9 mouse cellular contexts compared by ENCODE assay signal in genomic region chr5:113887132-113887531, GRCm38 (mm10). TPM values are rescaled to one million over a fixed set of nuclear protein-coding genes. Genes with fewer than 3 reads are reported as not detected.
A peak's percentile ranks its signal among the peaks of the same experiment; 100 is the strongest.
DNase-seq lines count a peak whose midpoint lies in the region; ATAC-seq lines count a peak whose summit lies in the region.
"Had no signal": no experiment of that assay in that cellular context is flagged by ENCODE, and none has a peak within 500 bp of the region (broad histone marks: within the 10 kb centered on the region; RNA-seq: fewer than 3 reads in every experiment).

No protein-coding gene starts in this region.

- no peaks in the 10 kb centered on the region for H3K27me3 ChIP-seq in liver, embryonic 12.5 days (replicated peaks)
- H3K27me3 ChIP-seq in kidney, embryonic 16.5 days (ENCODE audit: insufficient read depth, low read length): no peaks in the 10 kb centered on the region
- no peaks in the 10 kb centered on the region for H3K27me3 ChIP-seq in forebrain, embryonic 14.5 days (replicated peaks; ENCODE audit: control insufficient read depth, insufficient read depth, low read length)
- no peaks in the 10 kb centered on the region for H3K27me3 ChIP-seq in midbrain, embryonic 16.5 days (ENCODE audit: control insufficient read depth, insufficient read depth, low read depth, low read length)

- H3K9ac ChIP-seq in liver, embryonic 12.5 days: no peak overlapping the region
- no peak overlapping the region for H3K9ac ChIP-seq in kidney, embryonic 16.5 days (replicated peaks; ENCODE audit: low read length)
- H3K9ac ChIP-seq in forebrain, embryonic 14.5 days (ENCODE audit: low read length): no peak overlapping the region
- H3K9ac ChIP-seq in midbrain, embryonic 16.5 days (ENCODE audit: low read depth, low read length): no peak overlapping the region

- intact Hi-C loops in gastrocnemius, postnatal 14 days (cut with DNase I; ENCODE audit: low total_unique reads): no loop called here

- H3K4me3 ChIP-seq in liver, embryonic 12.5 days: no peak overlapping the region
- H3K4me3 ChIP-seq in kidney, embryonic 16.5 days (ENCODE audit: low read length): no peak overlapping the region
- H3K4me3 ChIP-seq in forebrain, embryonic 14.5 days (ENCODE audit: low read depth, low read length): no peak overlapping the region
- no peak overlapping the region for H3K4me3 ChIP-seq in midbrain, embryonic 16.5 days (ENCODE audit: low read depth, low read length)

- H3K36me3 ChIP-seq in liver, embryonic 12.5 days: peaks cover 3% of the 10 kb centered on the region; the same call in 1 of the 2 replicates
- no peaks in the 10 kb centered on the region for H3K36me3 ChIP-seq in kidney, embryonic 16.5 days (ENCODE audit: insufficient read depth, low read length)
- H3K36me3 ChIP-seq in forebrain, embryonic 14.5 days (ENCODE audit: control insufficient read depth, insufficient read depth, low read length): no peaks in the 10 kb centered on the region
- H3K36me3 ChIP-seq in midbrain, embryonic 16.5 days (ENCODE audit: control insufficient read depth, insufficient read depth, low read length): no peaks in the 10 kb centered on the region

- no peak for DNase-seq in liver
- DNase-seq in gastrocnemius, postnatal 14 days: peak; percentile 83
- peak; percentile 84 for DNase-seq in skeletal muscle tissue, adult 2 months (ENCODE audit: low read depth, low spot score)
- no peak for DNase-seq in forebrain, embryonic 14.5 days (ENCODE audit: low spot score)
- no peak for DNase-seq in thymus, postnatal 10 days (ENCODE audit: low spot score in 2 of 2)
- DNase-seq: layer of hippocampus, adult 9-11 months had no signal

- no peaks in the 10 kb centered on the region for H3K9me3 ChIP-seq in liver, embryonic 12.5 days (replicated peaks)
- no peaks in the 10 kb centered on the region for H3K9me3 ChIP-seq in kidney, embryonic 16.5 days (ENCODE audit: low read length)
- no peaks in the 10 kb centered on the region for H3K9me3 ChIP-seq in forebrain, embryonic 14.5 days (replicated peaks; ENCODE audit: control insufficient read depth, low read length)
- H3K9me3 ChIP-seq in midbrain, embryonic 16.5 days (replicated peaks; ENCODE audit: control insufficient read depth, low read length, poor library complexity, severe bottlenecking): no peaks in the 10 kb centered on the region

- 70% methylated on average over 11 of the region's 11 CpGs for whole genome bisulfite sequencing in liver, embryonic 12.5 days (ENCODE audit: insufficient replicate concordance)
- 26% methylated on average over 11 of the region's 11 CpGs for WGBS in kidney, embryonic 16.5 days
- WGBS in forebrain, embryonic 14.5 days: 56% methylated on average over 11 of the region's 11 CpGs
- WGBS in midbrain, embryonic 16.5 days: 62% methylated on average over 11 of the region's 11 CpGs

- no peak overlapping the region for H3K4me2 ChIP-seq in liver, embryonic 12.5 days
- H3K4me2 ChIP-seq in kidney, embryonic 16.5 days (replicated peaks; ENCODE audit: low read depth, low read length): no peak overlapping the region
- H3K4me2 ChIP-seq in forebrain, embryonic 14.5 days (ENCODE audit: low read length): no peak overlapping the region
- H3K4me2 ChIP-seq in midbrain, embryonic 16.5 days (ENCODE audit: low read length): no peak overlapping the region

- H3K4me1 ChIP-seq in liver, embryonic 12.5 days: peaks cover 86% of the 10 kb centered on the region
- H3K4me1 ChIP-seq in kidney, embryonic 16.5 days (ENCODE audit: insufficient read depth, low read length): peaks cover 76% of the 10 kb centered on the region
- peaks cover 51% of the 10 kb centered on the region for H3K4me1 ChIP-seq in forebrain, embryonic 14.5 days (ENCODE audit: control insufficient read depth, insufficient read depth, low read length)
- peaks cover 48% of the 10 kb centered on the region for H3K4me1 ChIP-seq in midbrain, embryonic 16.5 days (ENCODE audit: control insufficient read depth, insufficient read depth, low read length)

- no peak for ATAC-seq in liver, embryonic 12.5 days
- no peak for ATAC-seq in kidney, embryonic 16.5 days (ENCODE audit: low FRiP score, low TSS enrichment)
- no peak for ATAC-seq in forebrain, embryonic 14.5 days
- ATAC-seq in midbrain, embryonic 16.5 days: no peak

- peak overlapping the region; percentile 10; the same call in 1 of the 2 replicates for H3K27ac ChIP-seq in liver, embryonic 12.5 days
- peak overlapping the region; percentile 12; the same call in 1 of the 2 replicates for H3K27ac ChIP-seq in kidney, embryonic 16.5 days (ENCODE audit: low read length)
- no peak overlapping the region for H3K27ac ChIP-seq in forebrain, embryonic 14.5 days (ENCODE audit: low read depth, low read length)
- H3K27ac ChIP-seq in midbrain, embryonic 16.5 days (ENCODE audit: low read length): no peak overlapping the region

RNA-seq across cellular contexts. Expression of gene Coro1c, which starts 21.4 kb away (rescaled TPM):
- 78.7 and 78.8 TPM in 2 replicates for polyA plus RNA-seq in liver, embryonic 12.5 days (2016; fragmentation: Nextera tagmentation; extraction: Ambion mirVana)
- total RNA-seq in gastrocnemius, postnatal 14 days (2021): 10 to 100 TPM; 24.0 to 28.7 TPM
- 122 and 126 TPM in 2 replicates for polyA plus RNA-seq in kidney, embryonic 16.5 days (2015; fragmentation: Nextera tagmentation; extraction: Ambion mirVana)
- polyA plus RNA-seq in forebrain, embryonic 14.5 days (2014; fragmentation: Nextera tagmentation; extraction: Ambion mirVana): 169 and 193 TPM in 2 replicates
- 201 and 209 TPM in 2 replicates for polyA plus RNA-seq in midbrain, embryonic 16.5 days (2015; fragmentation: Nextera tagmentation; extraction: Ambion mirVana)

RNA-seq across cellular contexts. Expression of gene Selplg, which starts 54.7 kb away (rescaled TPM):
- polyA plus RNA-seq in liver, embryonic 12.5 days (2016; fragmentation: Nextera tagmentation; extraction: Ambion mirVana): 10.8 and 11.6 TPM in 2 replicates
- total RNA-seq in gastrocnemius, postnatal 14 days (2021): 1 to 10 TPM; 1.1 TPM
- 2.4 TPM in 2 replicates for polyA plus RNA-seq in kidney, embryonic 16.5 days (2015; fragmentation: Nextera tagmentation; extraction: Ambion mirVana)
- polyA plus RNA-seq in forebrain, embryonic 14.5 days (2014; fragmentation: Nextera tagmentation; extraction: Ambion mirVana): 1.8 and 1.9 TPM in 2 replicates
- polyA plus RNA-seq in midbrain, embryonic 16.5 days (2015; fragmentation: Nextera tagmentation; extraction: Ambion mirVana): 1.6 and 2.0 TPM in 2 replicates

Comparison
In these comparisons a context has a peak if more than half of its experiments do, and no peak if none do; other contexts are left out.
1. H3K27ac ChIP-seq: peak in liver, embryonic 12.5 days (single experiment) and kidney, embryonic 16.5 days (single experiment); none in forebrain, embryonic 14.5 days (single experiment) and midbrain, embryonic 16.5 days (single experiment).
2. DNase-seq: peak in gastrocnemius, postnatal 14 days (single experiment) and skeletal muscle tissue, adult 2 months (single experiment); none in liver (single experiment), forebrain, embryonic 14.5 days (single experiment) and thymus, postnatal 10 days (0 of 2).